Mouse (Mus musculus) small intestine, adult 2 months (tissue): ENCODE measurements around the gene Ccdc102a. TPM values are rescaled to one million over a fixed set of nuclear protein-coding genes. Genes with fewer than 3 reads are reported as not detected.

ENCODE experiments used
- H3K27ac ChIP-seq: fragments of 200-500 bp; 2 replicates; pipeline ENCODE4 v1.5.1; 2012; ENCODE audit warnings: low read depth, low read length, control low read depth, inconsistent platforms; ENCODE audit not compliant: insufficient read depth
- H3K27me3 ChIP-seq: fragments of 200-500 bp; 2 replicates; pipeline ENCODE4 v1.6.1; 2012; ENCODE audit warnings: mild to moderate bottlenecking, moderate library complexity, low read length, inconsistent platforms; ENCODE audit not compliant: control insufficient read depth, insufficient read depth
- H3K36me3 ChIP-seq: fragments of 200-500 bp; 2 replicates; pipeline ENCODE4 v1.6.1; 2012; ENCODE audit warnings: mild to moderate bottlenecking, low read length, control low read depth, inconsistent platforms; ENCODE audit not compliant: control insufficient read depth, insufficient read depth
- H3K4me1 ChIP-seq: fragments of 200-500 bp; 2 replicates; pipeline ENCODE4 v1.6.1; 2012; ENCODE audit warnings: low read length, inconsistent platforms, mixed read lengths; ENCODE audit not compliant: control insufficient read depth, insufficient read depth, insufficient read length
- H3K4me3 ChIP-seq: fragments of 200-500 bp; 2 replicates; pipeline ENCODE4 v1.5.1; 2012; ENCODE audit warnings: low read depth, mild to moderate bottlenecking, control low read depth, inconsistent platforms, low read length, moderate library complexity
- CTCF ChIP-seq: fragments of 200-500 bp; IDR thresholded peaks from 2 replicates; pipeline ENCODE4 v1.5.1; 2012; ENCODE audit warnings: low read depth, mild to moderate bottlenecking, control low read depth, inconsistent platforms, low read length, moderate library complexity, mixed read lengths; ENCODE audit not compliant: insufficient replicate concordance, insufficient read length; ENCODE audit errors: extremely low read depth
- POLR2A ChIP-seq: fragments of 200-500 bp; IDR thresholded peaks from 2 replicates; pipeline ENCODE4 v1.6.1; 2012; ENCODE audit warnings: low read depth, mild to moderate bottlenecking, control low read depth, inconsistent platforms, low read length, moderate library complexity
- WGBS: fragments of 180-500 bp; shearing (Covaris S2); methylation state at CpG from one replicate; pipeline ENCODE4 v1.1.7; 2018; 5-methylcytosine and 5-hydroxymethylcytosine counted together
- polyA plus RNA-seq: library from polyadenylated mRNA; depleted of rRNA; stranded (reverse); fragments of >200 nt; gene quantifications from 2 replicates; pipeline ENCODE4 v1.2.3, GENCODE M21; 2012

Gene Ccdc102a
- polyA plus RNA-seq, 1 experiment = 8.1 TPM

- H3K4me1 ChIP-seq = peaks cover 5% of the 10 kb centered on the region; the same call in 1 of the 2 replicates
- H3K27me3 ChIP-seq = no peaks in the 10 kb centered on the region
- TF ChIP-seq CTCF = peak; percentile 70; the same call in 1 of the 2 replicates
- no peak for TF ChIP-seq POLR2A
- H3K36me3 ChIP-seq = no peaks in the 10 kb centered on the region
- H3K27ac ChIP-seq = no peak overlapping the region
- 10% methylated on average over 9 of the region's 9 CpGs for WGBS
- H3K4me3 ChIP-seq = no peak overlapping the region
These were observed 37.2 kb upstream of the Ccdc102a start for GRCm38 (mm10) chr8:94954921-94955758.

GRCm38 (mm10) chr8:94954368-94954737 lies 36.5 kb upstream of the Ccdc102a start:
- no peaks in the 10 kb centered on the region for H3K36me3 ChIP-seq
- H3K4me3 ChIP-seq = no peak overlapping the region
- 46% methylated on average over 7 of the region's 7 CpGs for WGBS
- no peak for TF ChIP-seq POLR2A
- no peak for TF ChIP-seq CTCF
- H3K4me1 ChIP-seq = peaks cover 5% of the 10 kb centered on the region; the same call in 1 of the 2 replicates
- no peak overlapping the region for H3K27ac ChIP-seq
- H3K27me3 ChIP-seq = no peaks in the 10 kb centered on the region

- no peak for TF ChIP-seq CTCF
- no peak for TF ChIP-seq POLR2A
- 80% methylated on average over 7 of the region's 7 CpGs for WGBS
- H3K27me3 ChIP-seq = no peaks in the 10 kb centered on the region
- no peaks in the 10 kb centered on the region for H3K36me3 ChIP-seq
- peaks cover 5% of the 10 kb centered on the region; the same call in 1 of the 2 replicates for H3K4me1 ChIP-seq
- no peak overlapping the region for H3K27ac ChIP-seq
- H3K4me3 ChIP-seq = no peak overlapping the region
These were observed 35.9 kb upstream of the Ccdc102a start for GRCm38 (mm10) chr8:94953624-94954367.

- Histone ChIP-seq H3K4me3 (no peak overlapping the region), H3K27me3 (no peaks in the 10 kb centered on the region), H3K4me1 (peaks cover 5% of the 10 kb centered on the region; the same call in 1 of the 2 replicates), H3K36me3 (no peaks in the 10 kb centered on the region), H3K27ac (no peak overlapping the region)
- 81% methylated on average over 5 of the region's 5 CpGs for WGBS
- TF ChIP-seq POLR2A = no peak
- no peak for TF ChIP-seq CTCF
These were observed 34.2 kb upstream of the Ccdc102a start for GRCm38 (mm10) chr8:94952086-94952485.

- Histone ChIP-seq H3K27me3 (no peaks in the 10 kb centered on the region), H3K4me1 (peaks cover 5% of the 10 kb centered on the region; the same call in 1 of the 2 replicates), H3K27ac (no peak overlapping the region), H3K4me3 (no peak overlapping the region), H3K36me3 (no peaks in the 10 kb centered on the region)
- TF ChIP-seq CTCF (no peak), POLR2A (no peak)
- 82% methylated on average over 5 of the region's 5 CpGs for WGBS
These were observed 32.6 kb upstream of the Ccdc102a start for GRCm38 (mm10) chr8:94950458-94950857.

- peak; percentile 93; the same call in 1 of the 2 replicates for TF ChIP-seq CTCF
- no peak for TF ChIP-seq POLR2A
- Histone ChIP-seq H3K4me3 (no peak overlapping the region), H3K27me3 (no peaks in the 10 kb centered on the region), H3K4me1 (peaks cover 5% of the 10 kb centered on the region; the same call in 1 of the 2 replicates), H3K27ac (no peak overlapping the region), H3K36me3 (no peaks in the 10 kb centered on the region)
- 21% methylated on average over 4 of the region's 4 CpGs for WGBS
These were observed 32.1 kb upstream of the Ccdc102a start for GRCm38 (mm10) chr8:94950046-94950445.

GRCm38 (mm10) chr8:94949010-94949409 lies 31.1 kb upstream of the Ccdc102a start:
- no peak overlapping the region for H3K27ac ChIP-seq
- no peaks in the 10 kb centered on the region for H3K27me3 ChIP-seq
- no peaks in the 10 kb centered on the region; the same call in 1 of the 2 replicates for H3K4me1 ChIP-seq
- no peaks in the 10 kb centered on the region for H3K36me3 ChIP-seq
- no peak overlapping the region for H3K4me3 ChIP-seq
- 85% methylated on average over 4 of the region's 4 CpGs for WGBS
- no peak for TF ChIP-seq CTCF
- TF ChIP-seq POLR2A = no peak
